Mouse (Mus musculus) forebrain, embryonic 16.5 days (tissue): ENCODE data around the gene Manbal. TPM values are rescaled to one million over a fixed set of nuclear protein-coding genes. Genes with fewer than 3 reads are reported as not detected.

Experiments used
- ATAC-seq: fragments of 200-750 bp; cut with Nextera tagmentation; 2 replicates; pipeline ENCODE4 v1.8.0; 2017; ENCODE audit warnings: mild to moderate bottlenecking, moderate library complexity
- H3K27ac ChIP-seq: fragments of 300-500 bp; sonication (generic); 2 replicates; pipeline ENCODE4 v1.5.1; 2014; ENCODE audit warnings: low read length, control low read depth
- H3K27me3 ChIP-seq: fragments of 300-500 bp; sonication (generic); replicated peaks from 2 replicates; pipeline ENCODE4 v1.6.1; 2014; ENCODE audit warnings: low read length; ENCODE audit not compliant: control insufficient read depth, insufficient read depth
- H3K36me3 ChIP-seq: fragments of 300-500 bp; sonication (generic); 2 replicates; pipeline ENCODE4 v1.6.1; 2014; ENCODE audit not compliant: control insufficient read depth, insufficient read depth
- H3K4me1 ChIP-seq: fragments of 300-500 bp; sonication (generic); replicated peaks from 2 replicates; pipeline ENCODE4 v1.6.1; 2014; ENCODE audit warnings: low read length; ENCODE audit not compliant: control insufficient read depth, insufficient read depth
- H3K4me2 ChIP-seq: fragments of 300-500 bp; sonication (generic); 2 replicates; pipeline ENCODE4 v1.6.1; 2014; ENCODE audit warnings: mild to moderate bottlenecking, low read length, control low read depth
- H3K4me3 ChIP-seq: fragments of 300-500 bp; sonication (generic); replicated peaks from 2 replicates; pipeline ENCODE4 v1.5.1; 2014; ENCODE audit warnings: mild to moderate bottlenecking, low read length, control low read depth
- H3K9ac ChIP-seq: fragments of 300-500 bp; sonication (generic); replicated peaks from 2 replicates; pipeline ENCODE4 v1.6.1; 2014; ENCODE audit warnings: low read depth, low read length, control low read depth
- H3K9me3 ChIP-seq: fragments of 300-500 bp; sonication (generic); 2 replicates; pipeline ENCODE4 v1.6.1; 2016; ENCODE audit warnings: low read length; ENCODE audit not compliant: control insufficient read depth
- WGBS: fragments of 180-500 bp; shearing (Covaris S2); extraction: QIAGEN DNeasy Blood & Tissue Kit; methylation state at CpG from one replicate; pipeline ENCODE4 v1.1.7; 2014; 5-methylcytosine and 5-hydroxymethylcytosine counted together
- polyA plus RNA-seq: library from polyadenylated mRNA; unstranded; fragments of >200 nt; fragmentation: Nextera tagmentation; extraction: Ambion mirVana; gene quantifications from 2 replicates; pipeline ENCODE4 v1.2.1, GENCODE M21; 2015

Gene Manbal
- polyA plus RNA-seq, 1 experiment from 2014 or later: 105 TPM

DNA sequence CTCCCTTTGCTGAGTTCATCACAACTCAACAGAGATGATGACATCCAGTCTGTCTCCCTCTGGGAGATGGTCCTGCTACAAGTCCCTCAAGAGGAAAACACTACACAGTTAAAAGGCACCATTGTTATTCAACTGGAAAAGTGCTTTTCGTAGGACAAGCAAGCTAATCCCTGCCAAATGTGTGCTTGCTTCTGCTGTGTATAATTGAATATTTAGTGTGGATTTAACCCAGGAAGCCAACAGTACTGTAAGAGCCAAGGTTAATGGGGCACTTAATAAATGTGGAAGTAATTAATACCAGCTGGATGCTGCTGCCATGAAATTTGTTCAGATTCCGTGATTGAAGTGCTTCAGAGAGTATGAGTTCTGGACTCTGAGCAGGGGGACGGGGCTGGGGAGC, 13.3 kb upstream of the Manbal start:
- Histone ChIP-seq H3K27ac (no peak overlapping the region), H3K4me2 (no peak overlapping the region), H3K9ac (no peak overlapping the region), H3K36me3 (no peaks in the 10 kb centered on the region), H3K4me1 (peaks cover 8% of the 10 kb centered on the region), H3K9me3 (peaks cover 4% of the 10 kb centered on the region; the same call in 1 of the 2 replicates), H3K27me3 (no peaks in the 10 kb centered on the region), H3K4me3 (no peak overlapping the region)
- 30% methylated on average over 3 of the region's 3 CpGs for WGBS
- ATAC-seq: peak; percentile 32; the same call in 1 of the 2 replicates

DNA sequence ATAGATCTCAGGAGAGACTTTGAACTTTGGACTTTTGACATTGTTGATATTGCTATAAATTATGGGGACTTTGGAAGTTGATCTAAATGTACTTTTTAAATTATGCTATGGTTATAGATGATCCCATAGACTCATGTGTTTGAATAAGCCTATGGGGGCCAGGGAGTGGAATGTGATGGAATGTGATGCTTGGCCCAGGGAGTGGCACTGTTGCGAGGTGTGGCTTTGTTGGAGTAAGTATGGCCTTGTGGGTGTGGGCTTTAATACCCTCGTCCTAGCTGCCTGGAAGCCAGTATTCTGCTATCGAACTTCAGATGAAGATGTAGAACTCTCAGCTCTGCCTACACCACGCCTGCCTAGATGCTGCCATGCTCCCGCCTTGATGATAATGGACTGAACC, 7.4 kb upstream of the Manbal start:
- H3K4me1 ChIP-seq: no peaks in the 10 kb centered on the region
- peaks cover 3% of the 10 kb centered on the region; the same call in 1 of the 2 replicates for H3K9me3 ChIP-seq
- H3K9ac ChIP-seq: no peak overlapping the region
- WGBS: 88% methylated on average over 5 of the region's 5 CpGs
- no peak for ATAC-seq
- H3K4me3 ChIP-seq: no peak overlapping the region
- H3K36me3 ChIP-seq: no peaks in the 10 kb centered on the region
- no peak overlapping the region for H3K27ac ChIP-seq
- no peaks in the 10 kb centered on the region for H3K27me3 ChIP-seq
- no peak overlapping the region for H3K4me2 ChIP-seq

DNA sequence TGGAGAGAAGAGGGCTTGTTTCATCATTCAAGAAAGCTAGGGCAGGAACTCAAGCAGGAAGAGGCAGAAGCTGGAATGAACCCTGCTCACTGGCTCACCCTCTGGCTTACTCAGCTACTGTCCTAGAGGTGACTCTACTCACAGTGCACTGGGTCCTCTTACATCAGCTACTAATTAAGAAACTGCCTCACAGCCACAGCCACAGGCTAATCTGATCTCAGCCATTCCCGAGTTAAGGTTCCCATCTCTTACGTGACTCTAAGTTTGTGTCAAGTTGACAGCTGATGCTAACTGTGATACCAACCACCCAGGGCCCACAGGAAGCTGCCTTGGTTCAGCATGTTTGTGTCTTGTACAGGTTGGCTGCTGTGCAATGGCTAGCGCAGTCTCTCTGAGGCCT, 4.4 kb upstream of the Manbal start:
- no peak overlapping the region for H3K4me2 ChIP-seq
- no peak for ATAC-seq
- H3K4me1 ChIP-seq: peaks cover 5% of the 10 kb centered on the region
- no peaks in the 10 kb centered on the region for H3K36me3 ChIP-seq
- no peak overlapping the region for H3K27ac ChIP-seq
- H3K9ac ChIP-seq: no peak overlapping the region
- WGBS: 90% methylated on average over 3 of the region's 3 CpGs
- no peaks in the 10 kb centered on the region for H3K27me3 ChIP-seq
- no peaks in the 10 kb centered on the region for H3K9me3 ChIP-seq
- H3K4me3 ChIP-seq: no peak overlapping the region

DNA sequence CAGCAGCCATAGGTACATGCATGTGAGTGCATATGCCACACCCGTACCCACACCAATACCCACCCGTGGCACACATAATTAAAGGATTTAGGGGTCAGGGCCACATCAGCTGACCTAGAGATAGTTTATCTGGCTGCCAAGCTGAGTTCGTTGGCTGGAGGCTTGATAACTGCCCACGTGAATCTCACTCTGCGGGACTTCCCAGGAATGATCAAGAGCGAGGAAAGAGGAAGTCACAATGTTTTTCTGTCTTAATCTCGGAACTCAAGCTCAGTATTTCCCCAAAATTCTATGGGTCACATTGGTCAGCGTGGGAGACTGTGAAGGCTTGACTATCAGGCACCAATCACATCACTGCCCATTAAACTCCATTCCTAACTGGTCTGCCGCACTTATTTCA, 632 bp upstream of the Manbal start:
- H3K27me3 ChIP-seq: no peaks in the 10 kb centered on the region
- H3K4me1 ChIP-seq: peaks cover 18% of the 10 kb centered on the region
- H3K27ac ChIP-seq: no peak overlapping the region
- no peaks in the 10 kb centered on the region for H3K9me3 ChIP-seq
- no peak overlapping the region for H3K9ac ChIP-seq
- no peak for ATAC-seq
- H3K36me3 ChIP-seq: no peaks in the 10 kb centered on the region
- peak overlapping the region; percentile 93 for H3K4me2 ChIP-seq
- H3K4me3 ChIP-seq: no peak overlapping the region
- WGBS: 87% methylated on average over 9 of the region's 9 CpGs

DNA sequence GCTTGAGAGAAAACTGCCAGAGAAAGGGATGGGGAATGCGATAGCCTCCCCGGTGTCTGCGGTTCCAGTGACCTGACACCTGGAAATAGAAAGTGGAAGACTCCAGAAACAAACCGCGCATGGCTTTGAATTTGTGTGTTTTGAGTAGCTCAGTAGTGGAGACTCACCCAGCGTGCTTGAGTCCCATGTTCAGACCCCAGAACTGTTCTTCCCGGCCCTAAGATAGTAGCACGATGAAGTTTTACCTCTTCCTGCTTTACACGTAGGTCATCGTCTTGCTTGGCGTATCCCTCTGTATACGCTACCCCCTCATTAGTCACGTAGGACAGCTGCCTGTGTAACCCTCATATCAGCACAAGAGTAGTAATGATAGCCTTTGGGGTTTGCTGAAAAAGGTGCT, 597 bp downstream of the Manbal start:
- H3K4me3 ChIP-seq: peak overlapping the region; percentile 91
- WGBS: 10% methylated on average over 13 of the region's 13 CpGs
- H3K36me3 ChIP-seq: no peaks in the 10 kb centered on the region
- peak overlapping the region; percentile 75 for H3K27ac ChIP-seq
- H3K4me2 ChIP-seq: peak overlapping the region; percentile 93
- H3K9me3 ChIP-seq: no peaks in the 10 kb centered on the region
- no peak; the same call in 1 of the 2 replicates for ATAC-seq
- peaks cover 18% of the 10 kb centered on the region for H3K4me1 ChIP-seq
- H3K27me3 ChIP-seq: no peaks in the 10 kb centered on the region
- peak overlapping the region; percentile 93 for H3K9ac ChIP-seq

DNA sequence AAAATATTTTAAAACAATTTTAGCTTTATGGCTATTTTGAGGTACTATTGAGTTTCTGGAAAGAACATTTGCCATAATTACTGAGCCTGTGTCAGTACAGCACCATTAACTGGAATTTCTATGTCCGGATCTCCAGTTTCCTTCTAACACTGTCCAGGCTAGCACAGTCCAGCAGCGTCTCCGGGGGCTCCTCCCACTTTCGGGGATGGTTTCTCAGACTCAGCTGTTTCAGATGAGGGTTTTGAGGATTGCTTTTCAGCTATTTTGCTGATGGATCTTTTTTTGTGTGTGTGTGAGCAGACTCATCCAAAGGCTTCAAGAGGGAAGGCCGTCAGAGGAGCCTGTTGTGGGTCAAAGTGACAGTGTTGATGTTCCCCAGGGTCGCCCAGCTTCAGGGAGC, 4.3 kb downstream of the Manbal start:
- H3K27ac ChIP-seq: no peak overlapping the region
- no peak for ATAC-seq
- 82% methylated on average over 6 of the region's 6 CpGs for WGBS
- H3K4me3 ChIP-seq: no peak overlapping the region
- H3K9me3 ChIP-seq: no peaks in the 10 kb centered on the region
- H3K4me2 ChIP-seq: no peak overlapping the region
- no peaks in the 10 kb centered on the region for H3K27me3 ChIP-seq
- H3K4me1 ChIP-seq: peaks cover 28% of the 10 kb centered on the region
- H3K36me3 ChIP-seq: no peaks in the 10 kb centered on the region
- H3K9ac ChIP-seq: no peak overlapping the region

DNA sequence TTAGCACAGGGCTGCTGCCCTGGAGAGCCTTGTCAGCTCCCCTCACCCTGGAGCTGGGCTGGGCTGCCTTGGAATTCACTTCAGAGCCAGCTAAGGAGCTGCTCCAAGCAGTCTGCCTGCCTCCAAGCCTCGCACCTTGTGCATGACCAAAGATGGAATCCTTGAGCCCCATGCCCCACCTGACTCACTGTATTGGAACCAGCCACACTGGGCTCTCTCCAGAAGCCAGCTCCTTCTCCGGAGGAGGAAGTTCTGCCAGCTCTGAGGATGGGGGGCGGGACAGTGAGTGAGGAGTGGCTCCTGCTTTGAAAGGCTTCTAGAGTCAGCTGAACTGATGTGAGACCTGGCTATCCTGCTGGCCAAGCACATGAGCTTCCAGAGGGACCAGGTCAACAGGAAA, 6.3 kb downstream of the Manbal start:
- Histone ChIP-seq H3K4me3 (no peak overlapping the region), H3K36me3 (no peaks in the 10 kb centered on the region), H3K27ac (no peak overlapping the region), H3K9ac (no peak overlapping the region), H3K9me3 (no peaks in the 10 kb centered on the region), H3K4me1 (peaks cover 17% of the 10 kb centered on the region), H3K27me3 (no peaks in the 10 kb centered on the region), H3K4me2 (no peak overlapping the region)
- no peak for ATAC-seq
- WGBS: 85% methylated on average over 3 of the region's 3 CpGs

DNA sequence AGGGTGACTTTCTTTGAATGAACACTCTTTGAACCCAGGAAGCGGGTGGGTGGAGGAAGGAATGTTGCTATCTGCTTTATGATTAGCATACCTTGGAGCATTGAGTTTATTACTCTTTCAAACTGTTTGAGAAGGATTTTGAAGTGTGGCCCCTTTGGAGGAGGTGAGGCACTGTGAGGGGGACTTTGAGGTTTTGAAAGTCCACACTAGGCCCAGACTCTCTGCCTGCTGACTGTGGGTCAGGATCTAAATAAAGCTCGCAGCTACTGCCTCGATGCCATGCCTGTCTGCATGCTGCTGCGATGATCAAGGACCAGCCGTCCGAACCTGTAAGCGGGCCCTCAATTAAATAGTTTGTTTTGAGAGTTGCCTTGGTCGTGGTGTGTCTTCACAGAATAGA, 7.7 kb downstream of the Manbal start:
- Histone ChIP-seq H3K9ac (no peak overlapping the region), H3K36me3 (peaks cover 3% of the 10 kb centered on the region; the same call in 1 of the 2 replicates), H3K4me1 (peaks cover 13% of the 10 kb centered on the region), H3K4me2 (no peak overlapping the region), H3K27ac (no peak overlapping the region), H3K4me3 (no peak overlapping the region), H3K27me3 (no peaks in the 10 kb centered on the region), H3K9me3 (no peaks in the 10 kb centered on the region)
- ATAC-seq: no peak
- WGBS: 52% methylated on average over 8 of the region's 8 CpGs

DNA sequence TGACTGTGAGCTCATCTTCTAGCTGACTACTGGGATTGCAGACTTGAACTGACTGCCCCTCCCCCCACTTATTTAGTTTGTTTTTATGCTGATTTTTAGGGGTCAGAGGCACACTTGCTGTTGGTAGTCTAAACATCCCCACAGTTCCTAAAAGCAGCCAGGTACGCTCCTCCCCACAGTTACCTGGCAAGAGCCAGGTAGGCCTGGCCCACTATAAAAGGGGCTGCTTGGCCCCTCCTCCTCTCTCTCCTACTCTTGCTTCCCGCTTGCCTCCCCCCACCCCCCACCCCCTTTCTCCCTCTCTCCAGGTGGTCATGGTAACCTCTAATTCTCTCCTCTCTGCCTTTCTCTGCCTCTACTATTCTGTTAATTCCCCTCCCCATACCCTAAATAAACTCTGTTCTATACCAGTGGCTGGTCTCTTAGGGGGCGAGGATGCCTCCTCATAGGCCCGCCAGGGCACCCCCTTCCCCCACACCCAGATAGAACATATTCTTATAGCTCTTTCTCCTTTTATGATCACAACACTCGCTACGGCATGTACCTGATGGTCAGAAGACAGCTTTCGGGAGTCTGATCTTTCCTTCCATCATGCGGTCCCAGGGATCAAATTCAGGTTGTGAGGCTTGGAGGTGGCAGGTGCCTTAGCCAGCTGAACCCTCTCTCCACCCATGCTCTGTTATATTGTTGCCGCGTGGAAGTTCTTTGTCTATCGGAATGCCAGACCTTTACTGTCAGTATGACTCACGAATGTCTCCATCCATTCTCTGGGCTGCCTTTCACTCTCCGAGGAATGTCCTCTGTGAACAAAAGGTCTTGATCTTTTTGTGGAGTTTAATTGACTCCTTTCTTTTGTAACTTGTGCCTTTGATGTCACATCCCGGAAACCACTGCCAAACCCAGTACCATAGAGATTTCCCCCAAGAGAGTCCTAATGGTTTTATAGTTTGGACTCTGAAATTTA, 8.7 kb downstream of the Manbal start:
- H3K9ac ChIP-seq: 0 out of 2 replicates have a peak overlapping the region, but pooled peaks have one; percentile 16
- H3K4me2 ChIP-seq: 0 out of 2 replicates have a peak overlapping the region, but pooled peaks have one; percentile 11
- 9% methylated on average over 14 of the region's 14 CpGs for WGBS
- ATAC-seq: no peak
- H3K27ac ChIP-seq: no peak overlapping the region
- H3K36me3 ChIP-seq: peaks cover 3% of the 10 kb centered on the region; the same call in 1 of the 2 replicates
- no peaks in the 10 kb centered on the region for H3K27me3 ChIP-seq
- no peak overlapping the region for H3K4me3 ChIP-seq
- no peaks in the 10 kb centered on the region for H3K9me3 ChIP-seq
- peaks cover 10% of the 10 kb centered on the region for H3K4me1 ChIP-seq
